Mouse (Mus musculus) layer of hippocampus, adult 9-10 months (tissue): ENCODE data around the gene Ccl1.

Source experiments
- DNase-seq: peaks from one replicate; pipeline ENCODE4 v3.0.0; 2022; ENCODE audit warnings: low spot score

Gene Ccl1

GRCm38 (mm10) chr11:82305590-82305989 is at the start of gene Ccl1:
Ccl1 (minus strand) TSS chr11:82305690.
- DNase-seq = no peak

GRCm38 (mm10) chr11:82351039-82351438 is 45.5 kb upstream of the Ccl1 start:
- DNase-seq = no peak

GRCm38 (mm10) chr11:82340900-82341299 is 35.4 kb upstream of the Ccl1 start:
- no peak for DNase-seq

- DNase-seq = no peak
Measured at GRCm38 (mm10) chr11:82340416-82340815, 34.9 kb upstream of the Ccl1 start.

GRCm38 (mm10) chr11:82339921-82340401 is 34.5 kb upstream of the Ccl1 start:
- no peak for DNase-seq

- no peak for DNase-seq
Measured at GRCm38 (mm10) chr11:82313153-82313552, 7.7 kb upstream of the Ccl1 start.

GRCm38 (mm10) chr11:82310336-82311045 is 5.0 kb upstream of the Ccl1 start:
- DNase-seq = no peak

GRCm38 (mm10) chr11:82297895-82298294 is 7.6 kb downstream of the Ccl1 start:
- DNase-seq = no peak

GRCm38 (mm10) chr11:82290841-82291240 is 14.6 kb downstream of the Ccl1 start:
- no peak for DNase-seq

- no peak for DNase-seq
Measured at GRCm38 (mm10) chr11:82274149-82274812, 31.2 kb downstream of the Ccl1 start.

- DNase-seq = no peak
Measured at GRCm38 (mm10) chr11:82259131-82259530, 46.4 kb downstream of the Ccl1 start.

- no peak for DNase-seq
Measured at GRCm38 (mm10) chr11:82255601-82256000, 49.9 kb downstream of the Ccl1 start.

- no peak for DNase-seq
Measured at GRCm38 (mm10) chr11:82253421-82253820, 52.1 kb downstream of the Ccl1 start.

GRCm38 (mm10) chr11:82251251-82251650 is 54.2 kb downstream of the Ccl1 start:
- DNase-seq = no peak

- DNase-seq = no peak
Measured at GRCm38 (mm10) chr11:82249945-82250344, 55.5 kb downstream of the Ccl1 start.

- no peak for DNase-seq
Measured at GRCm38 (mm10) chr11:82237439-82237838, 68.1 kb downstream of the Ccl1 start.

GRCm38 (mm10) chr11:82235551-82236207 is 69.8 kb downstream of the Ccl1 start:
- DNase-seq = peak; percentile 27

GRCm38 (mm10) chr11:82233991-82234390 is 71.5 kb downstream of the Ccl1 start:
- DNase-seq = no peak

GRCm38 (mm10) chr11:82226976-82227375 is 78.5 kb downstream of the Ccl1 start:
- no peak for DNase-seq

GRCm38 (mm10) chr11:82225936-82226335 is 79.6 kb downstream of the Ccl1 start:
- DNase-seq = no peak

- no peak for DNase-seq
Measured at GRCm38 (mm10) chr11:82216531-82216930, 89.0 kb downstream of the Ccl1 start.

- no peak for DNase-seq
Measured at GRCm38 (mm10) chr11:82214405-82214804, 91.1 kb downstream of the Ccl1 start.

GRCm38 (mm10) chr11:82206960-82207488 is 98.5 kb downstream of the Ccl1 start:
- DNase-seq = no peak
